Mouse (Mus musculus): ENCODE measurements around the gene Soat1. TPM values are rescaled to one million over a fixed set of nuclear protein-coding genes. Genes with fewer than 3 reads are reported as not detected.
A peak's percentile ranks its signal among the peaks of the same experiment; 100 is the strongest.

Soat1 gene
- polyA plus RNA-seq, 1 experiment from 2014 or later, result 36.8 TPM

DNA sequence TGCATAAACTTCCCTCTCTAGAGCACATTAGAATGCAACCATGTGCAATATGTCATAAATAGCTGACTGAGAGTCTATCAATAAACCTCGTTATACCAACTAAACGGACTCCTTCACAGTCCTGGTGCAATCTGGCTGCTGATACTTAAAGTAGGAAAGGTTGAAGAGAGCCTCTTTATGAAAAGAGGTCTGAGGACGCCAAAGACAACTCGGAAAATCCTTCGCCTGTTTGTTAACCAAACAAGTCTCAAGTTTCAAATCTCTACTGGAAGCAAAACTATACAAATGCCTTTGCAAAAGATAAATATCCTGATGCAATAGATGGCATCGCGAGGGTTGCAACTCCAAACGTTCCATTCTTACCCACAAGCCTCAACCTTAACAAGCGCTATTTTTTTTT lies 9.2 kb downstream of the Soat1 start:
- ATAC-seq (ENCODE audit: insufficient read depth) (no peak), DNase-seq (no peak)
- no peak for TF ChIP-seq CTCF (IDR thresholded peaks at IDR 0.05; ENCODE audit: low read depth)
- no peaks in the 10 kb centered on the region for H3K4me1 ChIP-seq (ENCODE audit: insufficient read depth)
- 73% methylated on average over 9 of the region's 9 CpGs for WGBS
- no peak overlapping the region for H3K4me2 ChIP-seq
- no peaks in the 10 kb centered on the region for H3K9me3 ChIP-seq (ENCODE audit: low read depth, low read length)
- H3K9ac ChIP-seq, result no peak overlapping the region
- no peaks in the 10 kb centered on the region for H3K27me3 ChIP-seq (ENCODE audit: insufficient read depth, low read length)
- H3K36me3 ChIP-seq (ENCODE audit: insufficient read depth), result peaks cover 26% of the 10 kb centered on the region
- H3K27ac ChIP-seq (ENCODE audit: low read depth), result no peak overlapping the region
- H3K4me3 ChIP-seq (ENCODE audit: low read depth, low read length), result no peak overlapping the region

- no peak overlapping the region for H3K9ac ChIP-seq
- no peak overlapping the region for H3K27ac ChIP-seq (ENCODE audit: low read depth)
- ATAC-seq (ENCODE audit: insufficient read depth) (no peak), DNase-seq (peak; percentile 30)
- H3K4me3 ChIP-seq (ENCODE audit: low read depth, low read length), result no peak overlapping the region
- H3K27me3 ChIP-seq (ENCODE audit: insufficient read depth, low read length), result no peaks in the 10 kb centered on the region
- 83% methylated on average over 8 of the region's 8 CpGs for WGBS
- no peak for TF ChIP-seq CTCF (IDR thresholded peaks at IDR 0.05; ENCODE audit: low read depth)
- no peak overlapping the region for H3K4me2 ChIP-seq
- no peaks in the 10 kb centered on the region for H3K9me3 ChIP-seq (ENCODE audit: low read depth, low read length)
- peaks cover 26% of the 10 kb centered on the region for H3K36me3 ChIP-seq (ENCODE audit: insufficient read depth)
- H3K4me1 ChIP-seq (ENCODE audit: insufficient read depth), result no peaks in the 10 kb centered on the region
Observed at GRCm38 (mm10) chr1:156463981-156464853, 9.9 kb downstream of the Soat1 start.

DNA sequence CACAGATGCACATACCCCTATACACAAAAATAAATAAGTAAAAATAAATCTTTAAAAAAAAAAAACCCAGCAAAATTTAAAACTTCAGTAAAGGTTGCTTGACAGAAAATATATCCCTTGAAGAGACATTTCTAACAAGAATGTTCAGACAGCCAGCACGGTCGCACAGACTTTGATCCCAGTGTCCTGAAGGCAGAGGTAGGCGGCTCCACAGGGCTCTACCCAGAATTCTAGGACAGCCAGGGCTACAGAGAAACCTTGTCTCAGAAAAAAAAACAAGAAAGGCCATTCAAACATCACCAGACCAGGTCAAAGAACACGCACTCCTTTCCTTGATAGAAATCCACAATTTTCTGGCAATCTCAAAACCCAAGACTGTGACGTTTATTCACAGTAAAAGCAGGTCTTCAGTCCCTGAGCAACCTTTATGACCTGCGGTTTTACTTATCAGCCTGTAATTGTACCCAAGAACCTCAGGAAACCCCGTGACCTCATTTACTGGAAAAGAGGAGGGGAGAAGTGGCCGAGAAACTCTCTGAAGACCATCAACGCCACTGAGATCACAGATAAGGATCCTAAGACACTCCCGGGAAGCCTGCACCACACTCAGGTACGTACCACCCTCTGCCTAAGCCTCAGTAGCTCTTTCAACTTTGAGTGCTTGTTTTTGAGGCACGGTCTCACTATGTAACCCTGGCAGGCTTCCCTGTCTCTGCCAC lies 11.7 kb downstream of the Soat1 start:
- Histone ChIP-seq H3K9me3 (ENCODE audit: low read depth, low read length) (no peaks in the 10 kb centered on the region), H3K36me3 (ENCODE audit: insufficient read depth) (peaks cover 26% of the 10 kb centered on the region), H3K4me2 (no peak overlapping the region), H3K27ac (ENCODE audit: low read depth) (no peak overlapping the region), H3K27me3 (ENCODE audit: insufficient read depth, low read length) (no peaks in the 10 kb centered on the region), H3K9ac (no peak overlapping the region), H3K4me1 (ENCODE audit: insufficient read depth) (no peaks in the 10 kb centered on the region), H3K4me3 (ENCODE audit: low read depth, low read length) (no peak overlapping the region)
- no peak for DNase-seq
- ATAC-seq (ENCODE audit: insufficient read depth), result no peak
- TF ChIP-seq CTCF (IDR thresholded peaks at IDR 0.05; ENCODE audit: low read depth), result no peak
- 54% methylated on average over 12 of the region's 12 CpGs for WGBS

DNA sequence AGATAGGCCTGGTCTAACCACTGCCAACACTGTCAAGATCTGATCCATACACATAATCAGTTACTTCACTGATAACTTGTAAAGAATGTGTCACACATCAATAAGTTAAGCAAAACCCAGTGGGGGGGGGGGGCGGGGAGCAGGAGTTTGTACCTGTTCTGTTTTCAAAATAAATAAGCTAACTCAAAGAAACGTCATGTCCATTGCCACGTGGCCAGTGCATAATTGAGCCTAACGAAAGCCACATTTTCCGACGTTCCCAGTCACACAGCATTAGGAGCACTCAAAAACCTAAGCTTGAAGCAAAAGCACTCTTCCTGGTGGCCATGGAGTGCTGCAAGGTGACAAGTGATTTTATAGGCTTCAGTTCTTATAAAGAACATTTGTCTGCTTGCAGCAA lies 13.1 kb downstream of the Soat1 start:
- no peak overlapping the region for H3K9ac ChIP-seq
- DNase-seq (no peak), ATAC-seq (ENCODE audit: insufficient read depth) (no peak)
- H3K4me3 ChIP-seq (ENCODE audit: low read depth, low read length), result no peak overlapping the region
- no peaks in the 10 kb centered on the region for H3K4me1 ChIP-seq (ENCODE audit: insufficient read depth)
- no peaks in the 10 kb centered on the region for H3K27me3 ChIP-seq (ENCODE audit: insufficient read depth, low read length)
- 77% methylated on average over 6 of the region's 6 CpGs for WGBS
- H3K36me3 ChIP-seq (ENCODE audit: insufficient read depth), result peaks cover 26% of the 10 kb centered on the region
- no peak for TF ChIP-seq CTCF (IDR thresholded peaks at IDR 0.05; ENCODE audit: low read depth)
- no peaks in the 10 kb centered on the region for H3K9me3 ChIP-seq (ENCODE audit: low read depth, low read length)
- no peak overlapping the region for H3K27ac ChIP-seq (ENCODE audit: low read depth)
- H3K4me2 ChIP-seq, result no peak overlapping the region

DNA sequence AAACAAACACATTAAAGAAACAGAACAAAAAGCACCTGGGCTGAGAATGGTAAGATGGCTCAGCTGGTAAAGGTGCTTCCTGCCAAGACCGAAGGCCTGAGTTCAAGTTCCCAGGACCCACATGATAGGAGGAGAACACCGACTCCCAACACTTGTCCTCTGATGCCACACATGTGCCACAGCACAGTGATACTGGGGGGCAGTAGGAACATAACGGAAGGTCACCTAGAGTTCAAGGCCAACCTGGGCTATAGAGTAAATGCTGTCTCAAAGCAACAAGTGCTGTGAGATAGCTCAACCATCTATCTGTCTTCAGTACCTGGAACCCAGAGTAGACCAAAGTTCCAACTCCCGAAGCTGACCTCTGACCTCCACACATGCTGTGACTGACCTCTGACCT lies 13.9 kb downstream of the Soat1 start:
- no peak overlapping the region for H3K4me2 ChIP-seq
- no peak for DNase-seq
- WGBS, result 97% methylated on average over 4 of the region's 4 CpGs
- H3K9me3 ChIP-seq (ENCODE audit: low read depth, low read length), result no peaks in the 10 kb centered on the region
- H3K27ac ChIP-seq (ENCODE audit: low read depth), result no peak overlapping the region
- no peak overlapping the region for H3K4me3 ChIP-seq (ENCODE audit: low read depth, low read length)
- peaks cover 19% of the 10 kb centered on the region for H3K36me3 ChIP-seq (ENCODE audit: insufficient read depth)
- H3K4me1 ChIP-seq (ENCODE audit: insufficient read depth), result no peaks in the 10 kb centered on the region
- H3K27me3 ChIP-seq (ENCODE audit: insufficient read depth, low read length), result no peaks in the 10 kb centered on the region
- no peak for TF ChIP-seq CTCF (IDR thresholded peaks at IDR 0.05; ENCODE audit: low read depth)
- ATAC-seq (ENCODE audit: insufficient read depth), result no peak
- no peak overlapping the region for H3K9ac ChIP-seq

DNA sequence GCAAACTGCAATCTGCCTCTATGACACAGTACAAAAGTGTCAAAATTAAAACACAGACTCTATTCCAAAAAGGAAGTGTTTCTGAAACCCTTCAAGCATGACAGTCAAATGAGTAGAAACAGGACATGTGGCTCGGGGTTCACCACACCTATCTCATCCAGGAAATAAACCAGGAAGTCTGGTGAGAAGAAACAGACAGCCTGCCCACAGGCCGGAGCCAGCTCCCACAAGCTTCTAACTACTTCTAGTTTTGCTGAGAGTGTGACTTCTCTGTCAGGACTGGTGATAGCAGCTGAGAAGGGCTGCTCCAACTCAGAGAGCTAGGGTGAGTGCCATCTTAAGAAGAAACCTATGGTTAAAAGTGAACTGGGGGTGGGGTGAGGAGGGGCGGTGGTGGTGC lies 14.4 kb downstream of the Soat1 start:
- ATAC-seq (ENCODE audit: insufficient read depth), result no peak
- Histone ChIP-seq H3K9me3 (ENCODE audit: low read depth, low read length) (no peaks in the 10 kb centered on the region), H3K36me3 (ENCODE audit: insufficient read depth) (peaks cover 19% of the 10 kb centered on the region), H3K4me3 (ENCODE audit: low read depth, low read length) (no peak overlapping the region), H3K27me3 (ENCODE audit: insufficient read depth, low read length) (no peaks in the 10 kb centered on the region), H3K9ac (no peak overlapping the region), H3K4me1 (ENCODE audit: insufficient read depth) (no peaks in the 10 kb centered on the region), H3K4me2 (no peak overlapping the region), H3K27ac (ENCODE audit: low read depth) (no peak overlapping the region)
- DNase-seq, result no peak
- no peak for TF ChIP-seq CTCF (IDR thresholded peaks at IDR 0.05; ENCODE audit: low read depth)
- WGBS, result 72% methylated on average over 3 of the region's 3 CpGs

DNA sequence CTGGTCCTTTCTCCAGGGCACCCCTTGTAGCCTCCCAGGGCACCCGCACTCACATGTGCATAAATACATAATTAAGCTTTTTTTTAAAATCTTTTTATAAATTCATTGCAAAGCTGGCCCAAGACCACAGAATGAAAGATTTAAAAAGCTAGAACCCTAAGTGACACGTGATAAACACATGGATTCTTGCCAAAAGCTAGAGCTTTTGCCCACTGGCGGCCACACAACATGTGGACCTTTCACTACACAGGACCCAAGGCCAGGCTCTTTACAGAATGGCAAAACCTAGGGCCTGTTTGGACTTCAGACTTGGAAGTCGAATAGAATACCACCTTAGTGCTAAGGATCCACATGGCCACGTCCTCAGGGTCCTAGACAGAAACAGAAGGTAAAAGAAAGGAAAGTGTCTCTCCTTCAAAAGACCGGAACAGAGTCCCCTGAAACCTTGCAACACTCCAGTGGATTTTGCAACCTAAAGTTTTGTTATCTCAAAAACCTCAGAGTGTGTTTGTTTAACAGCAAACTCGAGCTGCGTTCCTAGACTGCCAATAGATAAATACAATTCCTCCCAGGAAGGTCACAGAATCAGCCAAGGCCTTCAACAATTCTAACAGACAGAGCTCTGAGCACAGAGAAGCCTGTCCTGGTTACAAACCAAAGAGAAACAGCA lies 15.6 kb downstream of the Soat1 start:
- H3K4me3 ChIP-seq (ENCODE audit: low read depth, low read length), result no peak overlapping the region
- H3K9me3 ChIP-seq (ENCODE audit: low read depth, low read length), result no peaks in the 10 kb centered on the region
- H3K27me3 ChIP-seq (ENCODE audit: insufficient read depth, low read length), result no peaks in the 10 kb centered on the region
- peaks cover 13% of the 10 kb centered on the region; the same call in 1 of the 2 replicates for H3K36me3 ChIP-seq (ENCODE audit: insufficient read depth)
- no peak overlapping the region for H3K27ac ChIP-seq (ENCODE audit: low read depth)
- WGBS, result 37% methylated on average over 8 of the region's 8 CpGs
- no peak for TF ChIP-seq CTCF (IDR thresholded peaks at IDR 0.05; ENCODE audit: low read depth)
- peak; percentile 56 for DNase-seq
- H3K4me2 ChIP-seq, result no peak overlapping the region
- no peak for ATAC-seq (ENCODE audit: insufficient read depth)
- no peaks in the 10 kb centered on the region for H3K4me1 ChIP-seq (ENCODE audit: insufficient read depth)
- H3K9ac ChIP-seq, result no peak overlapping the region
